Mouse (Mus musculus) spleen, adult 18-20 months (tissue): Measurements from ENCODE around the gene Gm20388.
A peak's percentile ranks its signal among the peaks of the same experiment; 100 is the strongest.

Experiments
- DNase-seq, 2 experiments: peaks; one replicate each; pipeline ENCODE4 v3.0.0; 2022; ENCODE audit warnings: mixed read lengths in 2 of 2

Gene Gm20388

DNA sequence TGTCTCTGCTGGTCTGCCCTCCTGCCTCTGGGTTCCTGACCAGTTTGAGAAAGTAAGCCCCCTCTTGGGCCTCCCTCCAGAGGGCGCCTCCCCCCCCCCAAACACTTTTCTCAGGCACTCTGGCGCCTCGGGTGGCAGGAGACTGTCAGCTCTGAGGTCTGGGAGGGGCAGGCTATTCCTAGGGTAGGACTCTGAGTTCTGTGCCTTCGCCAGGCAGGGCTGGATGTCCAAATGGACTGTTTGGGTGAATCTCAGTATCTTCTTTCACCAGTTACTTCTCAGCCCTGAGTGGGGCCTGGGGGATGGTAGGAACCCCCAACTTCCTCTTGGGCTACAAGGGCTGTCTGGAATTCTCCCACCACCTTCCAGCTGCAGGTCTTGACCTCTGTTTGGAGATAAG is 300.7 kb downstream of the Gm20388 start:
- DNase-seq: no peak

DNA sequence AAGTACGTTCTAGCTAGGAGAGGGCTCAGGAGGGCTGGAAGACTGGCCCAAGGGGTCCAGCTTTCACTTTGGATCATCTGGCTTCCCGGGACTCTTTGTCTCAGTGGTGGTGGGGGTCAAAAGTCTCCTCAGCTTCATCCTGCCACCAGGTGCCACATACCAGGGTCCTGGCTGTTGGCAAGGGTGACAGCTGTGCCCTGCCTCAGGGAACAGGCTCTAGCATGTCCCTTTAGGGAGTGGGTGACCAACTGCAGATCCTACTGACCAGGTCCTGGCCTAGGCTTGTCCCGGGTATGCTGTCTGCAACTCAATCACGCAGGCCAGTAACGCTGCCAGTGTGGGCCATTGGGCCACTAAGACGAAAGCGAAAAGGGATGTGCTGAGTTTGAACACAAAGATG is 302.0 kb downstream of the Gm20388 start:
- DNase-seq: no peak

- DNase-seq: no peak
Measured at GRCm38 (mm10) chr8:120213229-120213628, 302.6 kb downstream of the Gm20388 start.

DNA sequence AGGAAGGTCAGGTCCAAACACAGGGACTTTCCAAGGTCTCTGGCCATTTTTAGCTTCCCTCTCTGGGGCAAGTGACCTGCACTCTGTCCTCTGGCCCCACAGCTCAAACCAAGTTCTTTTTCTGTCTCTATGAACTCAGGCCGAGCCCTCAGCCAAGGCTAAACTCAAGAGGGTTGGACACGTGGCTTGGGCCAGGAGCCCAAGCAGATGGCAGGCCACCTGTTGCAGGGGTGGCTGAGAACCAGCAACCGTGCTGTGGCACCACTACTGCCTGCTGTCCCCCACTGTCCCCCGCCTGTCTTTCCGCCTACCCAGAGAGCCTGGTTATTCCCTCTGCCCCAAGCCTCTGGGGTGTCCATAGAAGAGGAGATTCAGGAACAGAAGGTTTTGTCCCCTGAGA is 303.3 kb downstream of the Gm20388 start:
- DNase-seq: peak in 1 of 2 experiments; percentile 16

- DNase-seq: no peak
Measured at GRCm38 (mm10) chr8:120215416-120216141, 304.9 kb downstream of the Gm20388 start.

DNA sequence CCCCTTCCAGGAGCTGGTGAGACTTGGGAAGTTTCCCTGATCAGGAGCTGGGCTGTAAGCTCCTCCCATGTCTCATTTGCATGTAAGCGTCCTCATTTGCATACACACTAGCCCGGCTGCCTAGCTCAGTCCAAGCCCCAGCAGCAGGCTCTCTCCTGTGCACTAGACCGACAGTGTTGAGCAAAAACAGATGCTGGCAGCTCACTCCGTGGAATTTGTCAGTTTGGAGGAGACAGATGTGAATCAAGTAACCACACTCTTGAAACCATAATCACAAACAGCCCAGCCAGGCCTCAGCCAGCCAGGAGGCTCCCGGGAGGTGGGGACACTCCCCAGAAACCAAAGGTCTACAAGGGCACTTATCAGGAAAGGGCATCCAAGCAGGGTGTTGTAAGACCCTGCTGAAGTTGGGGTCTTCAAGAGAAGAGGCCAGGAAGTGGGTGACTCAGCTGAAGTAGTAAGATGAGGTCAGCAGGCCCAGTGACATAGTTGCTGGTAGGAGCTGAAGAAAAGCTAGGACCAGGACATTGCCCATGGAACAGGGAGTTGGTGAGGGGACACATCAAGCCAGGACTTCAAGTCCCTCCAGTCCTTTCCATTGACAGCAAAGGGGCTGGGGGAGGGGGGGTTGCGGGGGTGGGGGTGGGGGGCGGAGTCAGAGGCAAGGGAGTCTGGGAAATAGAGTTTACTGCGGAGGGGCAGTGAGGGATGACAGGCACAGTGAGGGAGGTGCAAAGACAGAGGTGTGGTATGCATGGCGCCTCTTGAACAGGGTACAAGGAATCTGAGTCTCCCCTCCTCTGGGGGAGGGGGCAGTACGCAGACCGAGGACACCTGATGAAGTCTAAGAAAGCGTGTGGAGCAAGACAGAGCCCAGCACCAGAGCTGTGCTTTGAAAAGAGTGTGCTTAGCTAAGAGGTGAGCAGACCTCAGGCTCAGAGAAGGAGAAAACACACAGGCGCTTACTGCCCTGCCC is 306.5 kb downstream of the Gm20388 start:
- DNase-seq: no peak

DNA sequence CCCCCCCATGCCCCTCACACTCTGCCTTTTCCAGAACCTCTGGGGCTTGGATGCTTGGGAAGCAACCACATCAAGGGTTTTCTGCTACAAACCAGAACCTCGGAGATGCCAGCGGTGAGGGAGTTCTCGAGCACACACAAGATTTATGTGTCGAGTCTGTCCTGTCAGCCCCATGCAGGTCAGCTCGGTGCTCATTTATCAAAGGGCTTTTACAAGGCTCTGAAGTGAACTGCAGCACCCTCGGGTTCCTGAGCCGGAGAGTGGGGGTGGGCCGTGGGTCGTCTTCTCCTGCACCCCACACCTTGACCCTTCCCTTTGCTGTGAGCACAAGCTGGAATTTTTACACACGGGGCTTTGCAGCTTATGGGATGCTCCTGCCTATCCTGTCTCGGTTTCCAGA is 311.9 kb downstream of the Gm20388 start:
- DNase-seq: no peak

- DNase-seq: no peak
Measured at GRCm38 (mm10) chr8:120224521-120225420, 314.1 kb downstream of the Gm20388 start.

DNA sequence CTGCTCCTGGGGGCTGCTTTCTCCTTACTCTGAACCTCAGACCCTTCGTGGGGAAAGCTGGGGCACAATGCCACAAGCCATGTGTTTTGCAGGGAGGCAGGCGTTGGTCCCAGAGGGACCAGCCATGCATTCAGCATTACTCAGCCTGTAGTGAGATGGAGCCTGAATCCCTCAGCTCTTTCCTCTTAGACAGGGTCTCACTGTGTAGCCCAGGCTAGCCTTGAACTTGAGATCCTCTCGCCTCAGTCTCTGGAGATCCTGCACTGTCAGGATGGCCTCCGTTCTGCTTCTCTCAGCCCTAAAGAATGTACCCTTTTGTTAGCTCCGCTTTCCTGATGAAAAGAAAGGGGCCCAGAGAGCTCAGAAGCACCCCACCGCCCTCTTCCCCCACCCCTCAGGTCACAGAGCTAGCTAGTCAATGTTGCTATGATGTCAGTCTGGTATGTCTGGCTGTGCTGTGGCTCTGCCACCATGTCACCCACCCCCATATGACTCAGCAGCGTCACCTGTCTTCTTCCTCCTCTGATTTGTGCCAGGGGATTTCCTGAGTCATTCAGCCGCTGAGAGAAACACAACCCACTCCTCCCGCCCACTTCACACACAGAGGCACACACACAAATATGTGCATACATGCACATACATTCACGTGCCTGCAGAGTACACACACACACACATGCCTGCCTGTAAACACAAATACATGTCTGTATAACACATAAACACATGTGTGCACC is 314.9 kb downstream of the Gm20388 start:
- DNase-seq: no peak

DNA sequence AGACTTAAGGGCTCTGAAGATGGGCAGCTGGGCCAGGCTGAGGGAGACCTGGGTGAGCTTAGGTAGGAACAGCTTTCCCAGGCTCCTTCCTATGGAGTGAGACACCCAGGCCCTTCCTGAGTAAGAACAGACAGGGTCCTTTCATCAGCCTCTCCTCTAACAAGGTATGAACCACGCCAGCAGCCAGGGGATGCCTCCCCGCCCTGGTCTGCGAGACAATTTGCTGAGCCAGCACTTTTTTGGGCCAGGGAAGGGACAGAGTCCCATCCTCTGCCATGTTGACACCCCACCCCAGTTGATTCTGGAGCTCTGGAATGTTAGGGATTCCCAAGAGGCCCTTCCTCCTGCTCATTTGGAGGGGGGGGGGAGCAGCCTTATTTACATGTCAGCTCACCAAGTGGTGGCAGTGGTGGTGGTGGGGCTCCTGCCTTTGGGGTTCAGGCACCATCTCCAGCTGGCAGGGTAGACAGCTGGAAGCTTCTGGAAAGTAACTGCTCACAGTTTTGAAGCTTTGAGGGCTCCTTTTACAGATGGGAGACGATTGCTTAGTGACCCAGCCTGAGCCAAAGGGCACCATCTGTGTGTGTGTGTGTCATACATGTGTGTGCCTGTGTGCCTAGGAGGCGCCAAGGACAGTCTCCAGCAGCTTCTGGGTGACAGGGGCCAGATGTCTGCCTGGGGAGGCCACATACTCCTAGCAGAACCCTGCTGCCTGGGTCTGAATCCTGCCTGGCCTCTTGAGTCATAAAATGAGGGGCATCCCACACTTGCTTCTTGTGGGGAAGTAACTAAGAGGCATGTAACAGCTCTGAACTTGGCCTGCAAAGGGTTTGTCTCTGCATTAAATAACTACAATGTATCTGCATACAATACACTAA is 316.3 kb downstream of the Gm20388 start:
- DNase-seq: no peak

- no peak for DNase-seq
Measured at GRCm38 (mm10) chr8:120227578-120227876, 316.9 kb downstream of the Gm20388 start.

- DNase-seq: peak in 1 of 2 experiments; percentile 30
Measured at GRCm38 (mm10) chr8:120227891-120228591, 317.4 kb downstream of the Gm20388 start, which contains the start of gene Gse1. Gene Gse1, plus strand, starts transcription at chr8:120228456.

GRCm38 (mm10) chr8:120228781-120229573 is 318.3 kb downstream of the Gm20388 start:
- no peak for DNase-seq

- DNase-seq: no peak
Measured at GRCm38 (mm10) chr8:120229574-120229916, 318.9 kb downstream of the Gm20388 start.

GRCm38 (mm10) chr8:120230081-120230480 is 319.4 kb downstream of the Gm20388 start:
- DNase-seq: no peak

GRCm38 (mm10) chr8:120230715-120231614 is 320.3 kb downstream of the Gm20388 start:
- DNase-seq: no peak

DNA sequence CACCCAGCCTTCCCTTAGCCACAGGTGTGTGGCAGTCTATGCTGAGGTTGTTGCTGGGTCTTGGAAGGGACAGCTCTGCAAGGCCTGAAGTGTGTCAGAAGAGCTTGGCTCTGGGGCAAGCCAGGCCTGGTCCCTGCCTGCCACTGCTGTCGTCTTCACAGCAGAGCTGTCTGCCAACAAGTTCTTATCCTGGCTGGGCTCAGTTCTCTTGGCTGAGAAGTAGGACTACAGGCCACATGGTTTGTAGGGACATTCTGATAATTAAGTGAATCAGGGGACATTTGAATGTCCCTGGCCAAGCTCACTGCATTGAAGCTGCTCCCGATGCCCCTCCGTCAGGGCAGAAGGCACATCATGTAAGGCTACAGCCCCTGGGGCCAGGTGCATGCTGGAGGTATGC is 321.2 kb downstream of the Gm20388 start:
- DNase-seq: no peak

DNA sequence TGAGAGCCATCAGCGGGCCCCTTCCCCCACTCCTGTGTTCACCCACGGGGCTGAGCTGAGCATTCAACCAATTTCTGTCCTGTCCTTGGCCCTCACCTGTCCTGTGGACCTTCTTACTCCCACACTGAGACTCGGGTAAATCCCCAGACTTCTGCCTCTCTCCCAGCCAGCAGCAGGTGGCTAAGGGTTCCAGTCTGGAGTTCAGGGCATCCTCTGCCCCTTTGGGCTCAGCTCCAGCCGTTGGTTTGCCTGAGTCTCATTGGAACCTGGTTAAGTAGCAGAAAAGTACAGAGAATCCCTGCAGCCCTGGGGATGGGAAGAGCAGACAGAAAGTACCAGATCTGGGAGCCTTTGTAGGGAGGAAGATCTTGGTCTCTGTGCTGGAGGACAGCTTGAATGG is 321.8 kb downstream of the Gm20388 start:
- no peak for DNase-seq

DNA sequence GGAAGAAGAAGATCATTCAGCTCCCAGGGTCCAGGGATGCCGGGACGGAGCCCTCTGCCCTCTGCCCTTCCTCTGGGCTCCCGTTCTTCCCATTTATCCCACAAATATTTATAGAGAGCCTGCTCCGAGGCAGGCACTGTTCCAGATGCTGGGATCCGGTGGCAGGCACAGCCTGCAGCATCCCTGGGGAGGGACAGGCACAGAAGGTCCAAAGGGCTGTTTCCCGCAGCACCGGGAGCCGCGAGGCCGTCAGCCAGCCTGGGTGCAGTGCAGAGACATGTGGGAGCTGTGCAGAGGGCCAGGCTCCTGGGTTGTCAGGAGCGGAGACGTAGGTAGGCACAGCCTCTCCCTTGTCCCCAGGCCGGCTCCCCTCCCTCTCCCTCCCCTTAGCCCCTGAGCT is 322.3 kb downstream of the Gm20388 start:
- no peak for DNase-seq
